Mouse (Mus musculus) kidney, postnatal 14 days (tissue): Measurements from ENCODE around the gene Bnip3.

Experiments used
- DNase-seq: peaks from one replicate; pipeline ENCODE4 v3.0.0; 2022; ENCODE audit warnings: mixed read lengths

Bnip3 gene

DNA sequence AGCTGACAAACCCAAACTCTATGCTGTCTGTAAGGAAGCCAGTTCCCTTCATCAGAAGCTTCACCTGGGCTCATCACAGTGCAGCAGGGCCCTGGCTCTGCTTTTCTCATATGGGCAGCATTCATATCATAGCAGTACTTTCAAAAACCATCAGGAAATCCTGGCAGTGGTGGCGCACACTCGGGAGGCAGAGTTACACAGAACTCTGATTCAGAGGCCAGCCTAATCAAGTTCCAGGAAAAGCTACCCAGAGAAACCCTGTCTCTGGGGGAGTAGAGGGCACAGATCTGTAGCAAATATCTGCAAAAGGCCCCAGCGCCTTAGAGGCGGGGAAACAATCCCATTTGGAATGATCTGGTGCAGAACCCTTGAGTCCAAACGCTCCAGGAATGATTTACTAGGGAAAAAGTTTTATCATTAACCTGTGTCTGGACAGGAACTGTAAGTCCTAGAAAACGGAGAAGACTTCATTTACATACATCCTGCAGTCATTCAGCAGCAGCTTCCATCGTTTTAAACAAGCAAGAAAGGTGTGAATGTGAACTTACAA is 5.4 kb downstream of the Bnip3 start:
- peak; percentile 76 for DNase-seq

DNA sequence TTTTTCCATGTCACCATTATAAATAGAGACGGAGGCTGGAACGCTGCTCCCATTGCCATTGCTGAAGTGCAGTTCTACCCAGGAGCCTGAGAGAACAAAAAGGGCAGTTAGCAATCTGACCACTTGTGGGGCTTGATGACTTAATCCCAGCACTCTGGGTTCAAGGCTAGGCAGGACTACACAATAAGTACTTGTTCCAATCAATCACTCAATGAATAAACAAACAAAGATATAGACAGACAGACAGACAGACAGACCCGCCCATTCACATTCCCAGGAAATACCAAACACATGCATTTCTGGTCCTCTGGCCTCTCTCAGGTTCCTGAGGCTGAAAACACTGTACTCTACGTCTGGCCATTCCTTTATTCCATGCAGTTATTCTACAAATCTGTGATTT is 10.6 kb downstream of the Bnip3 start:
- DNase-seq, result no peak

- DNase-seq, result peak; percentile 64
Observed at GRCm38 (mm10) chr7:138898122-138898521, 11.2 kb downstream of the Bnip3 start.

- peak; percentile 17 for DNase-seq
Observed at GRCm38 (mm10) chr7:138885365-138886289, 23.7 kb downstream of the Bnip3 start.

GRCm38 (mm10) chr7:138883724-138884123 is 25.6 kb downstream of the Bnip3 start:
- DNase-seq, result no peak

- DNase-seq, result no peak
Observed at GRCm38 (mm10) chr7:138875031-138875430, 34.3 kb downstream of the Bnip3 start.

DNA sequence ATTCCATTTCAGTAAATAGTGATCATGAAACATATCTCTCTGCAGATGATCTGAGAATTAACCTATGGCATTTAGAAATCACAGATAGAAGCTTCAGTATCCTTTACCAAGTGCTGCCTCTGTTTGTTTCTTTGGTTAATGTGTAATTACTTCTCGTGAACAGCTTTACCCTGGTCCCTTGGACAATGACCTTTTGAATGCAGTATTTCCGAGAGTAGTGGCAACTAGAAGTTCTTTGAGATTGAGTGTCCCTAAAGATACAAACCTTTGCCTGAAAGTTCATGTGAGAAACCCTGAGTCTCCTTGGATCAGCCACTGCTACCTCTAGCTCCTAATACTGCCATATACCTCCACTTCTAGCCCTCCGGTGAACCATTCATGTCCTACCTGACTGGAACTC is 36.4 kb downstream of the Bnip3 start:
- peak; percentile 24 for DNase-seq

GRCm38 (mm10) chr7:138868316-138868715 is 41.0 kb downstream of the Bnip3 start:
- no peak for DNase-seq

DNA sequence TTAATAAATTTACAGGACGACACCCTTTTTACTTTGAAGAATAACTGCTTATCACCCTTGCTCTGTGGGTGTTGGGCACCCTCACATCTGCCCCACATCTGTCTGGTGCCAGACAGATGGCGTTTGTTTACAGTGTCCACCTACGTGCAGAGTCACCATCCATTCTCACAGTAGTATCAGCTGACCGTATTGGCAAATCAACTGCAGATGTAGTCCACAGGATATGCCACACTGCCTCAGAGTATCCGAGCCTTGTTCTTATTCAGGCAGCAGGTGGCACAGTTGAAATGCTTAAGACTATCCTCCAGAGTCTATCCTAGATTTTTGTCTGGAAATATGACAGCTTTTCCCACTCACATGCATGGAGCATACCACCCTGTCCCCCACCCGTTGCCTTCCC is 42.0 kb downstream of the Bnip3 start:
- no peak for DNase-seq

GRCm38 (mm10) chr7:138864776-138865175 is 44.5 kb downstream of the Bnip3 start:
- DNase-seq, result no peak

DNA sequence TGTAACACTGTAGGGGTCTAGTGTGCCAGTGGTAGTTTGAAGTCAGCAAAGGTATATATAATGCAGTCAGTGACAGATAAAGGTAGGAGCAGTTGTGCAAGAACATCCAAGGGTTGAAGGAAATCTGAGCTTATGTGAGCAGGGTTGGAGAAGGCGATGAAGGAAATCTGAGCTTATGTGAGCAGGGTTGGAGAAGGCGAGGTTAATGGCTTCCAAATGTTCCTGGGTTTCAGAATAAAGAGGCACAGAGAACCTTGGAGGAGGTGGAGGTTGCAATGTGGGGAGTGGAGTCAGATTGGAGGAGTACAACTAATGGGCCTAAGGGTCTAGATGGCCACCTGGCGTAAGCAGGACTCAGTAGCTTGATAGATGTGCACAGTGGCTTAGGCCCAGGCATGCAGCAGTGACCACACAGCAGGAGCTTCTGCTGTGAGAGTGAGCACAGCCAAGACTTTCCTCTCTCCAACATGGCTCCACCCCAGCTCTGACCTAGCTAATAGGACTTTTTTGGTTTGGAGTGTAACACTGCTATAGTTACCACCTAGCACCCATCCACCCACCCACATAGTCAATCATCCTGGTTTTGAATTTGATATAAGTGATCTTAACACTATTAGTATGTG is 45.3 kb downstream of the Bnip3 start:
- DNase-seq, result no peak

- no peak for DNase-seq
Observed at GRCm38 (mm10) chr7:138856670-138857069, 52.6 kb downstream of the Bnip3 start.

GRCm38 (mm10) chr7:138854201-138854600 is 55.1 kb downstream of the Bnip3 start:
- no peak for DNase-seq

DNA sequence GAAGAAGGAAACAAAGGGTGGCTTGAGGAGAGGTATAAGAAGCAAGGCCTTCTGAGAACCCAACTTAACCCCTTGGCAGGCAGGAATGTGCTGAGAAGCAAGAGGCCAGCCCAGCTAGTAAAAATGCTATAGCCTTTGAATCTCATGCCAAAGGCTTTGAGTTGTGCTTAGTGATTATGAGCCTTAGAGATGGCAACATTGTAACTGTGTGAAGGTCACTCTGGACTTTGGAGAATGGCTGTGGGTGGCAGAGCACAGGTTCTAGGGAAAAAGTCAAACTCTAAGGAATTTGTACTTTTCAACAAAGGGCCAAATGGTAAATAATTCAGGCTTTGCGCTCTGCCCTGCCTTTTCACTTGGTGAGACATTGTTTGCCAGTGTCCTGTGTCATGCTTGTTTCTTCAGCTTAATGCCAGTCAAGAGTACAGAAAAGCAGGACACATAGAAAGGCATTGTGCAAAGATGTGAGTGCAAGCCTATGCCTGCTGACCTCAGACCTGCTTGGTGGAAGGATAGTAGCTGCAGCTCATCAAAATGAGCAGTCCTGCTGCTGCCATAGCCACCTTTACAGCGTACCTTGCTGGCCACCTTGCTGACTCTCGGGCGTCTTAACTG is 55.8 kb downstream of the Bnip3 start:
- no peak for DNase-seq

DNA sequence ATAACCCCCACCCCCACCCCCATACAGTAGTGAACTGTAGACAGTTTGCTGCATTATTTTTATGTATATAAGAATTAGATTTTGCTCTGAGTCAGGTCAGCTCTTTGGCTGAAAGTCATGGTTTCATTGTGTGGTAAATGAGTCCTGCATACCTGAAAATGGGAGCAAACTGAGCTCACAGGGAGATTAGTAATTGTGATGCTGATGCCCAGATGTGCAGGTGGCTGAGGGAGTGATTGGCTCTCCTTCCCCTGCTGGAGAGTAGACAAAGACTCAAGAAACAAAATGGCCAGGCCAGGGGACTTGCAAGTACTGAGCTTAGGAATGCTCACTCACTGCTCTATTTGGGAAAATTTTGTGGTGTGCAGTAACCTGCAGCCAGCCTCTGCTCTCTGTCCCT is 59.2 kb downstream of the Bnip3 start:
- DNase-seq, result no peak

GRCm38 (mm10) chr7:138848028-138848920 is 61.0 kb downstream of the Bnip3 start:
- no peak for DNase-seq

DNA sequence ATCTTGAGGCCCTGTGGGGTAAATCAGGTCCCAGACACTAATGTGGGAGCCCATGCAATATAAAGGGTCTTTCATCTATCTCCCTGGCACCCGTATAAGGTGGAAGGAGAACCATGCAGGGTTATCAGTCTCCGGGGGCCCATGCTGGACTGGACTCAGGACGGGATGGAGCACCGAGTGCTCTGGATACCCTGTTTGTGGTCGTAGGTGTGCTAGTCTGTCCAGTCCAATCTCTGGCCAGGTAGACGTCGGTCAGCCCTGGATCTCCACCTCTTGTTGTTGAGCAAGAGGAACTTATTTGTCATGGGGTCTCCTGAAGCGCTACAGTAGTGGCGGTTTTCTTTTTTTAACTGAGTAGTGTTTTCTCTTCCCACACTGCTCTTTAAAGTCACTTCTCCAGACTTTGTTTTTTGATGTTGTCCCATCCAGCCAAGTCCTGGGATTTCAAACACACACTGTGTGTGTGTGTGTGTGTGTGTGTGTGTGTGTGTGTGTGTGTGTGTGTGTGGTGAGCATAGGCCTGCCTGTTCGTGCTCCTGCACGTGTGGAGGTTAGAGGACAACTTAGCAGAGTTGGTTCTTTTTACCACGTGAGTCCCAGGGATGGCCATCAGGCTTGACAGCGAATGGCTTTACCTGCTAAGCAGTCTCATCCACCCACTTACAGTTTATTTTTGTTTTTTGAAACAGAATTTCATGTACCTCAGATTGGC is 61.8 kb downstream of the Bnip3 start:
- DNase-seq, result no peak

DNA sequence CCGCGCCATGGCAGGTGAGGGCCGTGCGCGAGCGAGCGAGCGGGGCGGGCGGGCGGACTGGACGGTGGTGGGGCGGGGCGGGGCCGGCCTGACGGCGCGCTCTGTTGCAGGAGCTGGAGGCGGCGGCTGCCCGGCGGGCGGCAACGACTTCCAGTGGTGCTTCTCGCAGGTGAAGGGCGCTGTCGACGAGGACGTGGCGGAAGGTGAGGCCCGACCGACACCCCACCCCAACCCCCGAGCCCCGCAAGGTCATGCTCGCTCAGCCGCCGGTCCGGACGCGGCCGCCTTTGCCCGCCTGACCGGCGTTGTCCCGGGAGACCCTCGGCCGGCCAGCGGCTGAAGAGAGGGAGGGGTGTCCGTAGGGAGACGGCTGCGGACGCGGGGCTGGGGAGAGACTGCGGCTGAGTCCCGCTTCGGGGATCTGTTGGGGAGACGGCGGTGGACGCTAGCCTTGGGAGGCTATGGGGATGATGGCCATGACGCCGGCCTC is 62.8 kb downstream of the Bnip3 start:
- no peak for DNase-seq

DNA sequence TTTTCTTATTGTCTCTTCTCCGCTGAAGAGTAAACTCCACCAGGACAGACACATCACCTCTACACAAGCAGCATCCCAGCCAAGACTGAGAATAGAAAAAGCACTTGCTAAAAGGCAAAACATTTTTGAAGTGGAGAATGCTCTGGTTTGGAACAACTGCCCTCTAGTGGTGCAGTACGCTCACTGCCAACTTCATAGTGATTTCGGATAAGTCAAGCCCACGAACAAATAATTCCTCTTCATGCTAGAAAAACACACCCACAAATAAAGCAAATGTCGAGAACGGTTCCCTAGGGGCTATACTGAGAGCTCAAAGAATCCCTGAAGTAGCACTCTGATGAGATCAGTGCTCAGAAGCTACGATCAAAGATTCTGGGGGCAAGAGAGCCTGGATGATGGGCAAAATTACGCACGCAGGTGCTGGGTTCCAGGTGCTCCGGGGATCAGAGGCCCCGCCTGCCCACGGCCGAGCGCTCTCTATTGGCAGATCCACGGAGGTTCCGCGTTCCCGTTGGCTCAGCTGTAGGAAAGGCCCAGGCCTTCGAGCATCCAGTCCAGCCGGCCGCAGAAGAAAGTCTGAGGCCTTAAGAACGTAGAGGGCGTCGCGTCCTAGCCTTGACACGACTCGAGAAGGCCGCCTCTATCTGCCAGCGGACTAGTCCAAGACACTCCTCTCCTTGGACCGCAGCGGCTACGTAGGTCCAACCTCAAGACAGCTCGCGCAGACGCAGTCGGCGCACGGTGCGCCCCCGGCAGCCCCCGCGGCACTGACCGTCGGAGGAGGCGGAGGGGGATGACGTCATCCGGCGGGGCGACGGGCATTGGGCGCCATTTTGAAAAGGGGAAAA is 63.6 kb downstream of the Bnip3 start, which contains the start of the genes Ppp2r2d and Mapk1ip1:
TSS of gene Ppp2r2d (plus strand) at position 536 of the 848 bp plus-strand sequence.
TSS of gene Mapk1ip1 (minus strand) at position 730 of the 848 bp plus-strand sequence.
- DNase-seq, result peak; percentile 98

DNA sequence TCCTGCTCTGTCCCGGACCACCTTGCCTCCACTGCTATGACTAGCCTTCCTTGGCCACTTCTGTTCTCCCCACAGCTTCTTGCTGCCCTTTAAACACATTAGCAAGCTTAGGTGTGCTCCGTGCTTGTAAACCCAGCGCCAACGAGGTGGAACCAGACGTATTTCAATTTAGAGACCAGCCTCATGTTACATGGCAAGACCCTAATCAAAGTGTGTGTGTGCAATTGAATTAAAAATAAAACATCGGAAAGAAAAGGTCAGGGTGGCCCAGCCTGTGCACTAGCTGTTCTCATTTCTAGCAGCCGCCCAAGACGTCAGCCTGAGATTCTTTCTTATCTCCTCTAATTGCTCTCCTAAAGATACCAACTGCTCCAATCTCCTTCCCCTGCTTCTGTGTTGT is 64.2 kb downstream of the Bnip3 start:
- DNase-seq, result no peak
